Mouse (Mus musculus): Measurements from ENCODE around the gene Gm42715. TPM values are rescaled to one million over a fixed set of nuclear protein-coding genes. Genes with fewer than 3 reads are reported as not detected.
A peak's percentile ranks its signal among the peaks of the same experiment; 100 is the strongest.

Gene Gm42715
- 14.6 and 14.7 TPM in 2 replicates for polyA plus RNA-seq (2015; fragmentation: Nextera tagmentation; extraction: Ambion mirVana)

DNA sequence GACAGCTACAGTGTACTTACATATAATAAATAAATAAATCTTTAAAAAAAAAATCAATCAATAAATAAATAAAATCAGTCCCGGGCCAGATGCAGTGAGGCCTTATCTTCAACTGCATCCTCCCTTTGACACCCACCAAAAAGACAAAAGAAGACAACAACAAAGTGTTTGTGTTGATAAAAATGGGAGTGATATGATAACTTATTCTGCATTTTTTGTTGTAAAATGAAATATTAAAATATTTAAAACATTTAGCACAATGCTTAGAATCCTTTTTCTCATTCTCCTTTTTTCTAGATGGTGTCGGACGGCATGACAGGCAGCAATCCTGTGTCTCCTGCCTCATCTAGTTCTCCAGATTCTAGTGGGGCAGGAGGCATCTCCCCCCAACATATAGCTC is at the start of gene Gm42715:
Gm42715 (plus strand) TSS at position 301 of the 400 bp plus-strand sequence.
- Histone ChIP-seq H3K4me3 (replicated peaks) (no peak within 1 kb of the TSS), H3K4me1 (no peaks in the 10 kb centered on the region), H3K9me3 (replicated peaks) (no peaks in the 10 kb centered on the region), H3K27me3 (no peaks in the 10 kb centered on the region), H3K9ac (no peak within 1 kb of the TSS), H3K4me2 (replicated peaks) (no peak within 1 kb of the TSS), H3K27ac (replicated peaks) (no peak within 1 kb of the TSS), H3K36me3 (peaks cover 80% of the 10 kb centered on the region)
- ATAC-seq (ENCODE audit: insufficient number of reproducible peaks, low FRiP score, low TSS enrichment, low read depth) = no peak
- 98% methylated on average over 3 of the region's 3 CpGs for WGBS

DNA sequence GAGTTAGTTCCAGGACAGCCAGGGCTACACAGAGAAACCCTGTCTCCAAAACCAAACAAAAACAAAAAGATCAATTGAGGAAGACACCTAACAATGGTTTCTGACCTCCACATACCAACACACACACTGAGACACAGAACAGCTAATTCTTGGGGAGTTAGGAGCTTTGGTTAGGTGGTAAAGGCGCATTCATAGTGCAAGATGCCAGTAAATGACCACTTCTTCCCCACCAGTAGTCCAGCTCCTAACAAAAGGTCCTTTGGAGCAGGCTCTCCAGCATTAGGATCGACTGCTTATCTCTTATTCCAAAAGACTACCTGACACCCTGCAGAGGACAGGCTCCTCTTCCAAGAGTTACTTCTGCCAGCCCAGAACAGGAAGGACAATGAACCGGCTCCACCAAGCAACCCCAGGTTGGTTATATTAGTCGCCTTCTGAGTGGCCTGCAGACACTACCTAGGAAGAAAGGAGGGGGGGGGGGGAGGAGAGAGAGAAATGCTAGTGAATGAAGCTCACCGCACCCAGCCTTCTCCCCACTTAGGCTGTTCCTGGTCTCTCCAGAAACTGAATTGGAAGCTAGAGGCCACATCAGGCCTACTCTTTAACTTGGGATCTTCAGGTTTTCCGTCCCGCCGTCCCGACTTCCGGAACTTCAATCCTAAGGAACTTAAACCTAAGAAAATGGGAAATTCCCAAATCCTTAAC is 49.2 kb upstream of the Gm42715 start:
- ATAC-seq (ENCODE audit: insufficient number of reproducible peaks, low FRiP score, low TSS enrichment, low read depth) = no peak
- H3K4me1 ChIP-seq = peaks cover 17% of the 10 kb centered on the region
- no peaks in the 10 kb centered on the region for H3K9me3 ChIP-seq (replicated peaks)
- peak overlapping the region; percentile 78 for H3K4me2 ChIP-seq (replicated peaks)
- 8% methylated on average over 10 of the region's 10 CpGs for WGBS
- H3K36me3 ChIP-seq = peaks cover 44% of the 10 kb centered on the region
- H3K9ac ChIP-seq = peak overlapping the region; percentile 48
- H3K27ac ChIP-seq (replicated peaks) = peak overlapping the region; percentile 99
- no peaks in the 10 kb centered on the region for H3K27me3 ChIP-seq
- peak overlapping the region; percentile 63 for H3K4me3 ChIP-seq (replicated peaks)

DNA sequence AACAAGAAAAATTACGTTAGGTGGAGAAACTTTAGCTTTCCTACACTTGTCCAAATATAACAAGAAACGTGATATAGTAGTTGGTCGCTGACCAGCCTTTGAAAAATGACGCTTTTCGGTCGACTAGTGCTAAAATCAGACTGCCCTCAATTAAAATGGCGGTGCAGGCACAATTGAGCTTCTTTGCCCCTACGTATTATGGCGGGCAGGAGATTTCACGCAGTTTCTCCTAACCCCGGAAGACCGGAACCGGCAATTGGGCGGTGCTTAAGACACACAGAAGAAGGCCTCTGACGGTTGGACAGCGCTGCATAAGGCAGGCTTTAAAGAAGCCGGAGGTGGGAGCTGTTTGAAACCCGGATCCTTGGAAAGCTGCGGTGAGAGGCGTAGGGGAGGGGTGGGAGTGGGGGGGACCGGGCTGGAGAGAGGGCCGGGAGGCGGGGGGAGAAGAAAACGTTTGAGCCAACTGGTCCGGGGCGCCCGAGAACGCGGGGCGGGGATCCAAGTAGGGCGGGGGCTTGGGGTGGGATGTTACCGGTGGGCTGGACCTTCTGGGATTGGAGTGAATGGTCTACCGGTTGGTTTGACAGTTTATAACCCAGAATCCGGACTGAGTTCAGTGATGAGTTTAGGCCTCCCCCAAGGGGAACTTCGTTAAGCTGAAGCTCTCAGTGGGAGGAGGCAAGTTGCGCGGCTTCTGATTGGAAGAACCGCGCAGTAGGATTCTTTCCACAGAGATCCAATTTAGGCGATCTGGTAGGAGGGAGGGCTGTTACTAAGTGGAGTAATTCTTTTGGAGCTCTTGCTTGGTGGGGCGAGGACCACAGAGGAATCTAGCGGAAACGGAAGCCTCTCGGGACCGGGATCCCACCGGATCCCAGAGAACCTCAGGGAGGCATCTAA is 48.4 kb upstream of the Gm42715 start:
- peak overlapping the region; percentile 99 for H3K27ac ChIP-seq (replicated peaks)
- peak overlapping the region; percentile 78 for H3K4me2 ChIP-seq (replicated peaks)
- peaks cover 50% of the 10 kb centered on the region for H3K36me3 ChIP-seq
- H3K9ac ChIP-seq = peak overlapping the region; percentile 81
- under 1% methylated on average over 45 of the region's 46 CpGs for WGBS
- peak; percentile 93 for ATAC-seq (ENCODE audit: insufficient number of reproducible peaks, low FRiP score, low TSS enrichment, low read depth)
- no peaks in the 10 kb centered on the region for H3K27me3 ChIP-seq
- H3K9me3 ChIP-seq (replicated peaks) = no peaks in the 10 kb centered on the region
- peak overlapping the region; percentile 63 for H3K4me3 ChIP-seq (replicated peaks)
- peaks cover 17% of the 10 kb centered on the region for H3K4me1 ChIP-seq

DNA sequence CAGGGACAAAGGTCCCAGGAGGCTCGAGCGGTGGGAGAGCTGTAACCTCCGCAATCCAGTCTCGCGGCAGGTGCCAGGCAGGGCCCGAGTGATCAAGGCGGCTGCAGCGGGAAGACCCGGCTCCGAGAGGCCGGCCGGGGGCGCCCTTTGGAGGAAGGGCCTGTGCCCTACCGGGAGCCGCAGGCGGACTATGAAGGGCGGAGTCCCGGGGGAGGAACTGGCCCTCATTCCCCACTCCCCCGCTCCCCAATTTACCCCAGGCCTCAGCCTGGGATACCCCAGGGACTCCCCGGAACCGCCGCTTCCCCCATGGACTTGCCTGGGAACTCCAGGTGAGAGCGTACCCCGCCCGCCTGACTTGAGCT is 47.8 kb upstream of the Gm42715 start:
- Histone ChIP-seq H3K9ac (peak overlapping the region; percentile 81), H3K4me1 (peaks cover 17% of the 10 kb centered on the region), H3K27ac (replicated peaks) (peak overlapping the region; percentile 99), H3K36me3 (peaks cover 50% of the 10 kb centered on the region), H3K9me3 (replicated peaks) (no peaks in the 10 kb centered on the region), H3K27me3 (no peaks in the 10 kb centered on the region), H3K4me3 (replicated peaks) (peak overlapping the region; percentile 63), H3K4me2 (replicated peaks) (peak overlapping the region; percentile 78)
- peak; percentile 5 for ATAC-seq (ENCODE audit: insufficient number of reproducible peaks, low FRiP score, low TSS enrichment, low read depth)
- WGBS = under 1% methylated on average over 25 of the region's 25 CpGs

DNA sequence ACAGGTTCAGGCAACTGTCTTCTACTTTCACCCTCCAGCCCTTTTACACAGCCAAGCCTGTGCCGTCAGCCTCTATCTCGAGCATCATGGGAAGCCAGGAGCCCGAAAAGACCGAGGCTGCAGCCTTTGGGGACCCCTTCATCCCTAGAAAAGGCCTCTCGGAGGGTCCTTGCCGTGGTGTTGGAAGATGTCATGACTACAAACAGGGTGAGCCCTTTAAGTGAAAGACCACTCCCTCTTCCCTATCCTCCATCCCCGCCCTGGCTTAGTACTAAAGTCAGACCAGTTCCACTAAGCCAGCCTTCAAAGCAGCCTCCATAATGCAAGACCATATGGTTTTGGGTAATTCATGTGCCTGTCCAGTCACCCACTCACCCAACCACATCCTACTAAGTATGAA is 47.3 kb upstream of the Gm42715 start:
- Histone ChIP-seq H3K9ac (peak overlapping the region; percentile 81), H3K4me3 (replicated peaks) (peak overlapping the region; percentile 63), H3K27ac (replicated peaks) (peak overlapping the region; percentile 99), H3K9me3 (replicated peaks) (no peaks in the 10 kb centered on the region), H3K36me3 (peaks cover 46% of the 10 kb centered on the region), H3K4me1 (peaks cover 21% of the 10 kb centered on the region), H3K4me2 (replicated peaks) (peak overlapping the region; percentile 78), H3K27me3 (no peaks in the 10 kb centered on the region)
- 2% methylated on average over 7 of the region's 7 CpGs for WGBS
- ATAC-seq (ENCODE audit: insufficient number of reproducible peaks, low FRiP score, low TSS enrichment, low read depth) = no peak

DNA sequence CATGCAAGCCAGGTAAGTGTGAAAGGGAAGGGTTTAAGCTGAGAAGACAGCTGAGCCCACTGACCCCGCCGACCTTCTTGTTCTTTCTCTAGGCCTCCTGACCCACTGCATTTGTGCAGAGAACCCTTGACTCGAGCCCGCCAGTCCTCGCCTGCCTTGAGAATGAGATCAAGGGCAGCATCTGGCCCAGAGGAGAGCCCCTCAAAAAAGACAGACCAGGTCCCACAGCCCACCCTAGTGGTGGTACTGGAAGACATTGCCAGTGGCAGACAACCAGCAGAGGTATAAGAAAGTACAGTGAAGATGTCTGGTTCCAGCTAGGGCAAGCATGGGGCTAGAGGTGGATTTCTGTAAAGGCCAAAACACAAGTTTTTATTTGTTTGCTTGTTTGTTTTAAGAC is 45.7 kb upstream of the Gm42715 start:
- 74% methylated on average over 5 of the region's 5 CpGs for WGBS
- no peak overlapping the region for H3K4me2 ChIP-seq (replicated peaks)
- no peak overlapping the region for H3K9ac ChIP-seq
- no peaks in the 10 kb centered on the region for H3K9me3 ChIP-seq (replicated peaks)
- no peaks in the 10 kb centered on the region for H3K27me3 ChIP-seq
- no peak overlapping the region; the same call in 1 of the 2 replicates for H3K4me3 ChIP-seq (replicated peaks)
- no peak overlapping the region for H3K27ac ChIP-seq (replicated peaks)
- ATAC-seq (ENCODE audit: insufficient number of reproducible peaks, low FRiP score, low TSS enrichment, low read depth) = no peak
- H3K36me3 ChIP-seq = peaks cover 34% of the 10 kb centered on the region
- peaks cover 24% of the 10 kb centered on the region for H3K4me1 ChIP-seq

DNA sequence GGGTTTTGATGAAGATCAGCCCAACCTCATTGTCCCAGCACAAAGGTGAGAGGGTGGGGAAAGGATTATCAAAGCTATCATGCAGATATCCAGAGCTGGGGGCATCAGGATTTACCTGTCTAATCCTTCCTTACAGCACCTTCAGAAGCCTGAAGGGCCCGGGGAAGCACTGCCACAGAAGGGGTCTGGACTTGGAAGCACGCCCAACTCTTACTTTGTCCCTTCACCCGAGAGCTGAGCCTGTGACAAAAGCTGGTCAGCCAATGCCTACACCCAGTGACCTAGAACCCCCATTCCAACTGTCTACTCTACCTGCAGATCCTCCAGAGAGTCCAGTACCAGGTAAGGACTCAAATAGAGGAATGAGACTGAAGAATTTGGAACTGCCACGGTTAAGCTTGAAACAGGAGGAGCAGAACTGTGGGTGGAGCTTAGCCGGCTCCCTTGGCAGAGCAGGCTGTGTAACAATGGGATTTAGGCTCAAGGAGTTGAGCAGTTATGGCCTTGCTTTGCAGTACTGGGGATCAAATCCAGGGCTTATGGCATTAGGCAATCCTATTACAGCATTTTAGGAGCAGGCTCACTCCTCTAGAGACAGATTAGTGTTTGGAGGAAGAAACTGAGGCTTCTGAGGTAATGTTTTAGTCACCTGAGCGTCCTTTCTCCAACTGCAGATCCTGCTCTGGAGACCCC is 44.9 kb upstream of the Gm42715 start:
- no peak overlapping the region for H3K4me3 ChIP-seq (replicated peaks)
- peaks cover 25% of the 10 kb centered on the region for H3K4me1 ChIP-seq
- H3K27ac ChIP-seq (replicated peaks) = no peak overlapping the region
- H3K9ac ChIP-seq = no peak overlapping the region
- no peak for ATAC-seq (ENCODE audit: insufficient number of reproducible peaks, low FRiP score, low TSS enrichment, low read depth)
- H3K9me3 ChIP-seq (replicated peaks) = no peaks in the 10 kb centered on the region
- H3K4me2 ChIP-seq (replicated peaks) = no peak overlapping the region
- 74% methylated on average over 6 of the region's 6 CpGs for WGBS
- no peaks in the 10 kb centered on the region for H3K27me3 ChIP-seq
- H3K36me3 ChIP-seq = peaks cover 34% of the 10 kb centered on the region

DNA sequence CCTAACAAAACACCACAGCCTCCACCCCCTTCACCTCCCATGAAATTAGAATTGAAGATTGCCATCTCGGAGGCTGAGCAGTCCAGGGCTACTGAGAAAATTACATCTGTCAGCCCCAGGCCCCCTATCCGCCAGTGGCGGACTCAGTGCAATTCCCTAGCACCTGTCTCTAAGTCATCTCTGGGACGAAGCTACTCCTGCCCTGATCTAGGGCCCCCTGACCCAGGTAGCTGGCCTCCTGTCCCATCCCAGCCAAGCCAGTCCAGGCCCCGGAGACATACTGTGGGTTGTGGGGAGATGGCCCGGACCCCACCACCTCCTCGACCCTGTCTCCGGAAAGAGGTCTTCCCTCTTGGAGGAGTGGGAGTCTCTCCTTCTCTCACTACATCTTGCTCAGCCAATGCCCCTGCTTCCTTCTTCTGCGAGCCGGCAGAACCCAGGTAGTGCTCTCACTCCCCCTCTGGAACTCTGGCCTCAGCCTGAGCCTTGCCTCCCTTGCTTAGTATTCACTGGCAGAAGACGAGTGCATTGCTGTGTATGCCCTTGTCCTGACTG is 44.1 kb upstream of the Gm42715 start:
- WGBS = 94% methylated on average over 11 of the region's 11 CpGs
- no peak for ATAC-seq (ENCODE audit: insufficient number of reproducible peaks, low FRiP score, low TSS enrichment, low read depth)
- Histone ChIP-seq H3K9me3 (replicated peaks) (no peaks in the 10 kb centered on the region), H3K36me3 (peaks cover 34% of the 10 kb centered on the region), H3K9ac (no peak overlapping the region), H3K4me2 (replicated peaks) (no peak overlapping the region), H3K27me3 (no peaks in the 10 kb centered on the region), H3K4me1 (peaks cover 28% of the 10 kb centered on the region), H3K4me3 (replicated peaks) (no peak overlapping the region), H3K27ac (replicated peaks) (no peak overlapping the region)

DNA sequence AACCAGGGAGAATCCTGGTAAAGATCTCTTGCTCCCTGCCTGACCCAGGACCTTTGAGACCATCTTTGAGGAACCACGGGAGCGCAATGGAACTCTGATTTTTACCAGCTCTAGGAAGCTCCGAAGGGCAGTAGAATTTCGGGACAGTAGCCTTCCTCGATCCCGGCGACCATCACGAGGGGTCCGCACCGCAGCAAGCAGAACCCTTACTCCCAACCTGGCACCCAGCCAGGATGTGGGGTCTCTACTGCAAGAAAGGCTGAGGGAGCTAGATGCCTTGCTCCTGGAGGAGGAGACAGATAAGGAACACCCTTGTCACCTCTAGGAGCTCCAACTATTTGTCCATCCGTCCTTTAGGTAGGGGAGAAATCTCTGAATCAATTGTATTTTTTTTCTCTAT is 43.0 kb upstream of the Gm42715 start:
- Histone ChIP-seq H3K36me3 (peaks cover 42% of the 10 kb centered on the region), H3K4me3 (replicated peaks) (no peak overlapping the region), H3K9ac (no peak overlapping the region), H3K9me3 (replicated peaks) (no peaks in the 10 kb centered on the region), H3K4me1 (peaks cover 36% of the 10 kb centered on the region), H3K27me3 (no peaks in the 10 kb centered on the region), H3K27ac (replicated peaks) (no peak overlapping the region), H3K4me2 (replicated peaks) (no peak overlapping the region)
- ATAC-seq (ENCODE audit: insufficient number of reproducible peaks, low FRiP score, low TSS enrichment, low read depth) = no peak
- WGBS = 95% methylated on average over 11 of the region's 11 CpGs

DNA sequence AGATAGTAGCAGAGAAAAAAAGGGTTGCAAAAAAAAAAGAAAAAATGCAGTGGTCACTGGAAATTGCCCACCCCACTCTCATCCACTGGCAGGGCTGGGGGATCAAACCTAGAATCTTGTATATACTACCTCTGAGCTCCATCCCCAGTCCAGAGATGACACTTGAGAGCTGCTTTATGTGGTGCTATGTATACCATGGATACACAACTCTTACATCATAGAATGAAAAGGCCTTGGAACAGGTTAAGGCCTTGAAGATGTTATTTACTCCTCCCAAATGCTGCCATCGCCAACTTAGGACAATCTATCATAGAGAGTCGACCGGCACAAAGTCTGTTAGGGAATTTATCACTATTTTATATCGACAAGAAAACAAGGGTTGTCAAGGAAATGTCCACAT is 42.5 kb upstream of the Gm42715 start:
- ATAC-seq (ENCODE audit: insufficient number of reproducible peaks, low FRiP score, low TSS enrichment, low read depth) = no peak
- Histone ChIP-seq H3K4me3 (replicated peaks) (peak overlapping the region; percentile 99), H3K9ac (peak overlapping the region; percentile 9; the same call in 1 of the 2 replicates), H3K4me2 (replicated peaks) (peak overlapping the region; percentile 66), H3K27me3 (no peaks in the 10 kb centered on the region), H3K27ac (replicated peaks) (peak overlapping the region; percentile 99), H3K9me3 (replicated peaks) (no peaks in the 10 kb centered on the region), H3K36me3 (peaks cover 42% of the 10 kb centered on the region), H3K4me1 (peaks cover 39% of the 10 kb centered on the region)
- WGBS = 83% methylated on average over 4 of the region's 4 CpGs
